Mouse (Mus musculus) heart, embryonic 15.5 days (tissue): ENCODE measurements around the gene Pik3c2g. TPM values are rescaled to one million over a fixed set of nuclear protein-coding genes. Genes with fewer than 3 reads are reported as not detected.

ENCODE experiments used
- ATAC-seq: fragments of 200-750 bp; cut with Nextera tagmentation; replicated peaks from 2 replicates; pipeline ENCODE4 v1.8.0; 2017; ENCODE audit warnings: low read depth, moderate TSS enrichment; ENCODE audit not compliant: insufficient number of reproducible peaks, insufficient read depth, low FRiP score
- H3K27ac ChIP-seq: fragments of 300-500 bp; sonication (generic); 2 replicates; pipeline ENCODE4 v1.5.1; 2015; ENCODE audit warnings: mild to moderate bottlenecking, inconsistent platforms
- H3K27me3 ChIP-seq: fragments of 300-500 bp; sonication (generic); 2 replicates; pipeline ENCODE4 v1.6.1; 2015; ENCODE audit warnings: inconsistent platforms
- H3K36me3 ChIP-seq: fragments of 300-500 bp; sonication (generic); 2 replicates; pipeline ENCODE4 v1.6.1; 2015; ENCODE audit warnings: mild to moderate bottlenecking, inconsistent platforms
- H3K4me1 ChIP-seq: fragments of 300-500 bp; sonication (generic); replicated peaks from 2 replicates; pipeline ENCODE4 v1.6.1; 2015; ENCODE audit warnings: inconsistent platforms
- H3K4me2 ChIP-seq: fragments of 300-500 bp; sonication (generic); 2 replicates; pipeline ENCODE4 v1.6.1; 2015; ENCODE audit warnings: inconsistent platforms, mild to moderate bottlenecking, moderate library complexity
- H3K4me3 ChIP-seq: fragments of 300-500 bp; sonication (generic); 2 replicates; pipeline ENCODE4 v1.5.1; 2015; ENCODE audit warnings: mild to moderate bottlenecking, inconsistent platforms
- H3K9ac ChIP-seq: fragments of 300-500 bp; sonication (generic); 2 replicates; pipeline ENCODE4 v1.6.1; 2015; ENCODE audit warnings: mild to moderate bottlenecking, inconsistent platforms
- H3K9me3 ChIP-seq: fragments of 300-500 bp; sonication (generic); replicated peaks from 2 replicates; pipeline ENCODE4 v1.6.1; 2016; ENCODE audit warnings: inconsistent platforms
- WGBS: fragments of 180-500 bp; shearing (Covaris S2); methylation state at CpG from one replicate; pipeline ENCODE4 v1.1.7; 2015; ENCODE audit warnings: mixed read lengths; 5-methylcytosine and 5-hydroxymethylcytosine counted together
- polyA plus RNA-seq: library from polyadenylated mRNA; unstranded; fragments of >200 nt; fragmentation: Nextera tagmentation; extraction: Ambion mirVana; gene quantifications from 2 replicates; pipeline ENCODE4 v1.2.1, GENCODE M21; 2015

The Pik3c2g gene
- polyA plus RNA-seq, 1 experiment from 2014 or later = 0.20 TPM

GRCm38 (mm10) chr6:139592081-139592480 is 5.1 kb downstream of the Pik3c2g start:
- ATAC-seq = no peak
- H3K27me3 ChIP-seq = peaks cover 3% of the 10 kb centered on the region; the same call in 1 of the 2 replicates
- H3K36me3 ChIP-seq = no peaks in the 10 kb centered on the region
- H3K9ac ChIP-seq = no peak overlapping the region
- no peak overlapping the region for H3K27ac ChIP-seq
- whole genome bisulfite sequencing = 23% methylated on average over 3 of the region's 3 CpGs
- H3K4me2 ChIP-seq = no peak overlapping the region
- no peak overlapping the region for H3K4me3 ChIP-seq
- H3K9me3 ChIP-seq = no peaks in the 10 kb centered on the region
- no peaks in the 10 kb centered on the region for H3K4me1 ChIP-seq

GRCm38 (mm10) chr6:139596433-139596832 is 9.4 kb downstream of the Pik3c2g start:
- no peaks in the 10 kb centered on the region for H3K27me3 ChIP-seq
- no peak overlapping the region for H3K9ac ChIP-seq
- H3K4me2 ChIP-seq = no peak overlapping the region
- WGBS = 51% methylated on average over 2 of the region's 2 CpGs
- H3K27ac ChIP-seq = no peak overlapping the region
- no peaks in the 10 kb centered on the region for H3K4me1 ChIP-seq
- no peak overlapping the region for H3K4me3 ChIP-seq
- no peaks in the 10 kb centered on the region for H3K36me3 ChIP-seq
- H3K9me3 ChIP-seq = no peaks in the 10 kb centered on the region
- no peak for ATAC-seq

- Histone ChIP-seq H3K4me3 (no peak overlapping the region), H3K4me1 (no peaks in the 10 kb centered on the region), H3K27me3 (no peaks in the 10 kb centered on the region), H3K27ac (no peak overlapping the region), H3K9ac (no peak overlapping the region), H3K9me3 (no peaks in the 10 kb centered on the region), H3K4me2 (no peak overlapping the region), H3K36me3 (no peaks in the 10 kb centered on the region)
- 70% methylated on average over 1 of the region's 1 CpGs for WGBS
- no peak for ATAC-seq
These were observed 12.2 kb downstream of the Pik3c2g start for GRCm38 (mm10) chr6:139599216-139599615.

- no peak for ATAC-seq
- no peaks in the 10 kb centered on the region for H3K36me3 ChIP-seq
- no peaks in the 10 kb centered on the region for H3K4me1 ChIP-seq
- no peak overlapping the region for H3K4me3 ChIP-seq
- H3K9me3 ChIP-seq = no peaks in the 10 kb centered on the region
- H3K27me3 ChIP-seq = no peaks in the 10 kb centered on the region
- WGBS = 78% methylated on average over 4 of the region's 4 CpGs
- no peak overlapping the region for H3K4me2 ChIP-seq
- H3K9ac ChIP-seq = no peak overlapping the region
- H3K27ac ChIP-seq = no peak overlapping the region
These were observed 31.8 kb downstream of the Pik3c2g start for GRCm38 (mm10) chr6:139618774-139619173.

- H3K4me2 ChIP-seq = no peak overlapping the region
These were observed 37.7 kb downstream of the Pik3c2g start for GRCm38 (mm10) chr6:139624756-139625155.

GRCm38 (mm10) chr6:139634561-139634960 is 47.5 kb downstream of the Pik3c2g start:
- Histone ChIP-seq H3K9me3 (no peaks in the 10 kb centered on the region), H3K27ac (no peak overlapping the region), H3K27me3 (no peaks in the 10 kb centered on the region), H3K9ac (no peak overlapping the region), H3K4me2 (no peak overlapping the region), H3K4me1 (no peaks in the 10 kb centered on the region), H3K4me3 (no peak overlapping the region), H3K36me3 (no peaks in the 10 kb centered on the region)
- no peak for ATAC-seq
- WGBS = 63% methylated on average over 3 of the region's 3 CpGs

More at GRCm38 (mm10) chr6:139624756-139625155, 37.7 kb downstream of the Pik3c2g start:
- Histone ChIP-seq H3K36me3 (no peaks in the 10 kb centered on the region), H3K4me1 (no peaks in the 10 kb centered on the region), H3K4me3 (no peak overlapping the region), H3K9ac (no peak overlapping the region), H3K27ac (no peak overlapping the region), H3K27me3 (no peaks in the 10 kb centered on the region), H3K9me3 (no peaks in the 10 kb centered on the region)
- no peak for ATAC-seq

- H3K27ac ChIP-seq = no peak overlapping the region
- no peak overlapping the region for H3K9ac ChIP-seq
These were observed 68.4 kb downstream of the Pik3c2g start for GRCm38 (mm10) chr6:139655399-139655798.

GRCm38 (mm10) chr6:139662462-139662861 is 75.4 kb downstream of the Pik3c2g start:
- no peak overlapping the region for H3K4me2 ChIP-seq
- H3K4me3 ChIP-seq = no peak overlapping the region
- H3K27me3 ChIP-seq = no peaks in the 10 kb centered on the region
- WGBS = 35% methylated on average over 1 of the region's 1 CpGs
- no peaks in the 10 kb centered on the region for H3K4me1 ChIP-seq
- H3K9ac ChIP-seq = no peak overlapping the region
- H3K9me3 ChIP-seq = no peaks in the 10 kb centered on the region
- H3K27ac ChIP-seq = no peak overlapping the region
- H3K36me3 ChIP-seq = no peaks in the 10 kb centered on the region
- ATAC-seq = no peak

More at GRCm38 (mm10) chr6:139655399-139655798, 68.4 kb downstream of the Pik3c2g start:
- Histone ChIP-seq H3K36me3 (no peaks in the 10 kb centered on the region), H3K4me3 (no peak overlapping the region), H3K4me2 (no peak overlapping the region), H3K9me3 (no peaks in the 10 kb centered on the region), H3K4me1 (no peaks in the 10 kb centered on the region), H3K27me3 (no peaks in the 10 kb centered on the region)
- 26% methylated on average over 4 of the region's 4 CpGs for WGBS
- ATAC-seq = no peak

GRCm38 (mm10) chr6:139718416-139718984 is 131.5 kb downstream of the Pik3c2g start:
- Histone ChIP-seq H3K4me3 (no peak overlapping the region), H3K27ac (no peak overlapping the region), H3K36me3 (no peaks in the 10 kb centered on the region), H3K4me2 (no peak overlapping the region), H3K9me3 (no peaks in the 10 kb centered on the region), H3K27me3 (no peaks in the 10 kb centered on the region), H3K9ac (no peak overlapping the region), H3K4me1 (no peaks in the 10 kb centered on the region)
- no peak for ATAC-seq
- 74% methylated on average over 3 of the region's 3 CpGs for WGBS

GRCm38 (mm10) chr6:139719639-139720221 is 132.7 kb downstream of the Pik3c2g start:
- H3K4me2 ChIP-seq = no peak overlapping the region
- no peak overlapping the region for H3K27ac ChIP-seq
- no peaks in the 10 kb centered on the region for H3K27me3 ChIP-seq
- H3K9me3 ChIP-seq = no peaks in the 10 kb centered on the region
- WGBS = 80% methylated on average over 13 of the region's 13 CpGs
- H3K36me3 ChIP-seq = no peaks in the 10 kb centered on the region
- no peaks in the 10 kb centered on the region for H3K4me1 ChIP-seq
- ATAC-seq = no peak
- no peak overlapping the region for H3K4me3 ChIP-seq
- no peak overlapping the region for H3K9ac ChIP-seq

GRCm38 (mm10) chr6:139735708-139736626 is 148.9 kb downstream of the Pik3c2g start:
- no peaks in the 10 kb centered on the region for H3K27me3 ChIP-seq
- no peak overlapping the region for H3K27ac ChIP-seq
- H3K36me3 ChIP-seq = no peaks in the 10 kb centered on the region
- H3K4me3 ChIP-seq = no peak overlapping the region
- H3K9ac ChIP-seq = no peak overlapping the region
- no peaks in the 10 kb centered on the region for H3K9me3 ChIP-seq
- 74% methylated on average over 9 of the region's 9 CpGs for WGBS
- ATAC-seq = no peak
- no peak overlapping the region for H3K4me2 ChIP-seq
- H3K4me1 ChIP-seq = no peaks in the 10 kb centered on the region
